Mouse (Mus musculus) Patski (cell line): ENCODE data around the gene Adtrp. TPM values are rescaled to one million over a fixed set of nuclear protein-coding genes. Genes with fewer than 3 reads are reported as not detected.

Experiments
- ATAC-seq: fragments of 100-300 bp; one replicate; pipeline ENCODE4 v1.8.0; 2021
- CTCF ChIA-PET: fragments of 350-600 bp; sonication (Branson Sonifier 250); formaldehyde crosslinking; loops from one replicate; lab custom pipeline; 2022; ENCODE audit warnings: inconsistent platforms; lab: Charles Lee
- POLR2A ChIA-PET: fragments of 350-600 bp; sonication (Branson Sonifier 250); formaldehyde crosslinking; loops from one replicate; lab custom pipeline; 2022; ENCODE audit warnings: antibody characterized with exemption, inconsistent platforms; lab: Charles Lee
- DNase-seq: peaks from one replicate; pipeline ENCODE4 v3.0.0-alpha.2; 2011; ENCODE audit warnings: low read depth, low spot score
- H3K27me3 ChIP-seq: fragments of 371-371 bp; one replicate; pipeline ENCODE4 v1.5.1; 2021
- CTCF ChIP-seq: fragments of 100-300 bp; IDR thresholded peaks from one replicate; pipeline ENCODE4 v1.5.1; 2021
- in situ Hi-C: fragments of 300-500 bp; cut with MboI; formaldehyde crosslinking; loops from 3 replicates; pipeline ENCODE4 v1.11.1; 2018; ENCODE audit warnings: low pct_unique_long_range_greater_than_20kb, mixed read lengths
- polyA plus RNA-seq: library from polyadenylated mRNA; unstranded; gene quantifications from one replicate; pipeline ENCODE4 v1.2.3, GENCODE M21; 2021

Adtrp gene
- polyA plus RNA-seq, result not detected

DNA sequence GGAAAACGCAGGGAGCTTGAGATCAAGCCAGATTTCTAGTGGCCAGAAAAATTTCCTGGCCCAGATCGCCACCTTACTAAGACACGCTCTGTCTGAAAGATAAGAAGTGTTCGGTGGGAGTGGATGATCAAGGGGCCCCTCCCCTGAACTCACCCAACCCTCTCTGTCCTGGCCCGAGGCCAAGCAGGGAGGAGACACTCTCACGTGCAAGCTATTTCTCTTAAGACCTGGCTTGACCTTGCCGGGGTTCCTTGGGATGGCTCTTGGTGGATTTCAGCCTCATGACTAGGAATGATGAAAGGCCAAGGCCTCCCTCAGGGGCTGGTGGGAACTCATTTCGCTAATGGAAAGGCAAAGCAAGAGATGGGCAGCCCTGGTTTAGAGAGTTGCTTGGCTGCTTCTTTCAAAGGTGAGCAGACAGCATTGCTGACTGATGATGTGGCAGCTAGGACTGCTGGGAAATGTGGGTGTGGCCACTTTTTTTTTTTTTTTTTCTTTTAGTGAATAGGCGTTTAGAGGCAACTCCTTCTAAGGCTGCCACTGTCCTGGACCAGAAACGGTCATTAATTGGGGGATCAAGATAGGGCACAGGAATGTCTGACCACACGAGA lies at the start of gene Adtrp:
Gene Adtrp, minus strand, starts transcription at position 169 of the 611 bp plus-strand sequence.
- no peak for DNase-seq
- ATAC-seq, result no peak
- ChIA-PET CTCF (no interaction called here), POLR2A (no interaction called here)
- in situ Hi-C loops, result no loop called here
- H3K27me3 ChIP-seq, result no peaks in the 10 kb centered on the region
- TF ChIP-seq CTCF, result no peak

DNA sequence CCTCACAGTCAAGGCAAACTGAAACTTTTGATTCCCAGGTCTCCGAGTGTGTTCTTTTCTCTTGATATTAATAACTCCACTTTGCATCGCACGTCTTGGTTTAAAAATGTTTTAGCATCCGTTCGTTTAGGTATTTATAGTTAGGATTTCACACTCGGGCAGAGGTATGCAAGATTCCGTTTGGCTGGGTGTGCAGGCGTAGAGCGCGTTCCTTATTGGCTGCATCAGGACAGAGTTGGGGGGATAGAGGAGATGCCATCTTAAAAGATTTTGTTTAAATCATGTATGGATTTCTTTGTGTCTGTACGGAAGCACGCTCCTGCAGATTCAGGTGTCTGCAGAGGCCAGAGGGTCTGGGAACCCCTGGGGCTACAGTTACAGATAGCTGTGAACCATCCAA lies 44.5 kb upstream of the Adtrp start:
- DNase-seq, result no peak
- no peak for ATAC-seq
- no peaks in the 10 kb centered on the region for H3K27me3 ChIP-seq
- ChIA-PET CTCF (no interaction called here), POLR2A (no interaction called here)
- in situ Hi-C loops, result no loop called here
- TF ChIP-seq CTCF, result no peak

DNA sequence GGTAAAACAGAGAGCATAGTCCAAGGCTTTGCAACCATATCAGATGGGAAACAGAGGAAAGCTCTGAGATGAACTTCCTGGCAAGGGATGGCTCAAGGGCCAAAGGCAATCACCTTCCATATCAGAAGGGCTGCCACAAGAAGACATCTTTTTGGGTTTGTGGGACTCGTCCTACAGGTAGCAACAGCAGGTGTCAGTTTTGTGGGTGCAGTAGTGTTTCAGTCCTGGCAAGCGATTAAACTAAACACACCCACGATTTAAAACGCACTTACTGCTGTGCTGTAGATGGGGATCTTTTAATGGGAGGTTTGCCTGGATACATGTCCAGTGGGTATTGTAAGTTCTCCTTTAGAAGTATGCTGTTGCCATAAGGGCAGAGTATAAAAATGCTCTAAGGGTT lies 43.1 kb upstream of the Adtrp start:
- no peak for ATAC-seq
- in situ Hi-C loops, result no loop called here
- no peak for DNase-seq
- H3K27me3 ChIP-seq, result no peaks in the 10 kb centered on the region
- no peak for TF ChIP-seq CTCF
- ChIA-PET CTCF (no interaction called here), POLR2A (no interaction called here)

DNA sequence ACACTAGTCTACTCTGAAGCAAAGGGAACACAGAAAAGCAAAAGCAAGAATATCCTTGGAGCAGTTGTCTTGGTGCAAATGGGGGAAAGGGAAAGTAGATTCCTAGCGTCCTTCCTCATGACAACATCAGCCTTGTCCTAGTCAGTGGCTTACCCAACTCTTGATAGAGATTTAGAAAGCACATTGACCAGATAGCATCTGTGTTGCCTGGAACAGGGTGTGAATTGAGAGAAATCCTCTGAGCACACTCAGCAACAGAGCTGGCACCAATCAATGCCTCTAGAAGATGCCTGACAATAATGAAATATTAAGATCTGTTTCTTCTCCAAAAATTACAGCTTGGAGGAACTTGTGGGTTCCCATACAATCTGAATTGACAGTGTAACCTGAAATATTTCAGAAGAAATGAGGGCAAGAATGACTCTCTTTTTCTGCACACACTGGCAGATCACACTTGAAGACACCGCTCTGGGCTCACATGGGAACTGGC lies 42.7 kb upstream of the Adtrp start:
- CTCF ChIA-PET, result no interaction called here
- no peak for DNase-seq
- H3K27me3 ChIP-seq, result no peaks in the 10 kb centered on the region
- POLR2A ChIA-PET, result no interaction called here
- in situ Hi-C loops, result no loop called here
- TF ChIP-seq CTCF, result no peak
- ATAC-seq, result no peak

DNA sequence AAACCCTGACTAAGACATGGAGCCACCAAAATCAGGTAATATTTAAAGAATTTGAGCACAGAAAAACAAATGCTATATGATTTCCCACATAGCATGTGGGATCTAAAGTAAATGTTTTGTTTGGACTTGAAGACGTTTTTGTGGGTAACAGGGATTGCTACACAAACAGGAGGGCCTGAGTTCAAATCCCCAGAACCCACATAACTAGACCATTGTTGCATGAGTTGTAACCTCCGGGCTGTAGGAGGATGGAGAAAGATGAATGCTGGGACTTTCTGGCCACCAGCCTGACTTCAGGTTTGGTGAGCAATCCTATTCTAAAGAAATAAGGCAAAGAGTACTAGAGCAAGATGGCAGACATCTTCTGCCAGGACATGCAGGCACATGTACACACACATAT lies 41.2 kb upstream of the Adtrp start:
- DNase-seq, result no peak
- ChIA-PET CTCF (no interaction called here), POLR2A (no interaction called here)
- no peaks in the 10 kb centered on the region for H3K27me3 ChIP-seq
- no peak for ATAC-seq
- in situ Hi-C loops, result no loop called here
- no peak for TF ChIP-seq CTCF

DNA sequence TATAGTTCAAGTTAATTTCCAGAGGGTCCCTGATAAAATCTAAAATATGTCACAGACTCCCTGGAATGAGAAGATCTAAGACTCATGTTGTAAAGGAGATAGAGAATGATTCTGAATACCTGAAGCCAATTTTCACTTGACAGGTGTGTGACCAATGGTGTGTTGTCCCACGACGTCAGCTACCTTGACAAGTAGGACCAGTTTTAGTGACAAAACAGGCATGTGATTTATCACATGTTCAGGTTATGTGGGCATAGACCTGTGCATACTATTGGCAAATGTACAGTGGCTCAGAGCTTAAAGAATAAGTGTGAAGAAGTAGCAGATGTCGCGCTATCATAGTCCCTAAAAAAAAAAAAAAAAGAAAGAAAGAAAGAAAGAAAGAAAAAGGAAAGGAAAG lies 38.6 kb upstream of the Adtrp start:
- CTCF ChIA-PET, result interaction anchor here (0.8 kb wide), 1 partner anchor 12 kb away, joined by 3 read pairs; no protein-coding TSS in a partner anchor
- no peak for TF ChIP-seq CTCF
- no peak for DNase-seq
- no peak for ATAC-seq
- POLR2A ChIA-PET, result no interaction called here
- H3K27me3 ChIP-seq, result no peaks in the 10 kb centered on the region
- in situ Hi-C loops, result no loop called here

DNA sequence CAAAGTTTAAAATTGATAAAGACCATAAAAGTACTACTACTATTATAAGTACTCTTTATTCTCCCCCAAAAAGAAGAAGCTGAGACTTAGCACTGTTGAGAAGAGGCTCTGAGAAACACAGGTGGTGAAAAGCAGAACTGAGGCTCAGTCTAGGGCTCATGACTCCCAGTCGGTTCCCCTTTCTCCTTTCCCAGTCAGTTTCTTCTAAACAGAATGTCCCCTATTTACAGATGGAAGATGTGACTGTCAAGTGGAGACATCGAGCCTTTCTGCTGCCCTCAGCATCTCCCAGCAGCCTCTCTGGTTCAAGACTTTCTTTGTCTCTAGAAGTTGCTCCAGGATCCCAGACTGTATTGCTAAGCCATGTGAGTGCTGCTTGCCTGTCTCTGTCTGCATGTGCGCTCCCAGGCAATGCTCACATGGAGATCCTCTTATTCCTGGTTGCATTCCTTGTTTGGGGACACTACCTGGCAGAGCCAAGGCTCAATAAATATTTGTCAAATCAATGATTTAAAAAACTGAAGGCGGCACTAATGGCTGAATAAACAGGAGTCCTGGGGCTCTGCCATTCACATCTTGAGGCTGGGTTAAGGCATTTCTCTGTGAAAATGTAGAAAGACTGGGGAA lies 36.3 kb upstream of the Adtrp start:
- in situ Hi-C loops, result no loop called here

DNA sequence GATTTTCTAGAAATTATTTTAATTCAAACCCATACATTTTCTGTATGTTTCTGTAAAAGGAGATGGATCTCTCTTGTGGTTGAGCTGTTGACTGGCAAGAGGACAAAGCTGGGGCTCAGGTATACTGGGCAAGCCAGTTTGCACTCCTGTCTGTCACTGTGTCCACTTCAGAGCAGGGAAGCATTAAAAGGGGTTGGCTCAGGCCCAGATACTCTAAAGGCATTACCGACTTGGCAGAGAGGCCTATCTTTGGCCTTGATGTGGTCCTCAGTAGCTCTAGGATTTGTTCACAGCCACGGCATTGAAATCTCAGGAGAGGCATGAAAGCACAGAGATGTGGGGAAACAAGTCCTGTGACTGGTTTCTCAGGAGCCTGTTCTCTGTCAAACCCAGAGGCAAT lies 33.7 kb upstream of the Adtrp start:
- in situ Hi-C loops, result no loop called here
- TF ChIP-seq CTCF, result no peak
- CTCF ChIA-PET, result no interaction called here
- POLR2A ChIA-PET, result no interaction called here
- no peak for DNase-seq
- no peak for ATAC-seq
- no peaks in the 10 kb centered on the region for H3K27me3 ChIP-seq

More for the DNA sequence above, 36.3 kb upstream of the Adtrp start:
- ATAC-seq (no peak), DNase-seq (no peak)
- TF ChIP-seq CTCF, result no peak
- POLR2A ChIA-PET, result no interaction called here
- CTCF ChIA-PET, result no interaction called here
- H3K27me3 ChIP-seq, result no peaks in the 10 kb centered on the region

DNA sequence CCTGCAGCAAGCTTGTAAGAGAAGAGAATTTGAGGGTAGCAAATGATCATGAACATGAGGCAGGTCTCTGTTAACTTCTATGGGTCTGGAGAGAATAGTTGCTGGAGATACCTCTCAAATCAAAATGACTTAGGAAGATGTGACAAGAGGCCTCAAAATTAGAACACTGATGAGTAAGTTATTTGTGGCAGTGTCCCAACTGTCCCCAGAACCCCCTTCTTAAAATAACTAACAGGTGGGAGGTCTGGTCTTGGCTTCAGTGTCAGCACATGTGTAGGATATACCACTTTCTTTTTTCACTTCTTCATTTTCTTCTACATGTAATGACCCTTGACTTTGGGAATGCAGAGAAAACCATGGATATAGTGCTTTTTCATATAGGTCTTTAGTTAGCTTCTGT lies 33.0 kb upstream of the Adtrp start:
- POLR2A ChIA-PET, result no interaction called here
- no peak for ATAC-seq
- DNase-seq, result no peak
- in situ Hi-C loops, result no loop called here
- CTCF ChIA-PET, result interaction anchor here (1.0 kb wide), 1 partner anchor 13 kb away, joined by 3 read pairs; no protein-coding TSS in a partner anchor
- no peaks in the 10 kb centered on the region for H3K27me3 ChIP-seq
- no peak for TF ChIP-seq CTCF

DNA sequence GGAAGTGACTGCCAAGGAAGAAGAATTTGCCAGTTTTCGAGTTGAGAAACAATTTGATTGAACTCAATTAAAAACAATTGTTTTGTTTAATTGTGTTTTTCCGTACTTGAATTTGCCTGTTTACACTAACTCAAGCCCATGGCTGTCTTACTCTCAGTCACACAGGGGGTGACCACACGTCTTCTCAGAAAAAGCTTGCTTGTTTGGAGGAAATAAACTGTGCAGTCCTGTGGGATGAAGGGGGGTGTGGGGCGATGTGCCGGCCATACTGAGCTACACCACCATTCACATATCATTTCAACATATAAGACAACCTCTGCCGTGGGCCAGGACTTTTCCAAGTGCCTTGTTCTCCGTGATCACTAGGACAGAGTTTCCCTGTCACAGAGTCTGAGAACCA lies 25.2 kb upstream of the Adtrp start:
- no peak for DNase-seq

DNA sequence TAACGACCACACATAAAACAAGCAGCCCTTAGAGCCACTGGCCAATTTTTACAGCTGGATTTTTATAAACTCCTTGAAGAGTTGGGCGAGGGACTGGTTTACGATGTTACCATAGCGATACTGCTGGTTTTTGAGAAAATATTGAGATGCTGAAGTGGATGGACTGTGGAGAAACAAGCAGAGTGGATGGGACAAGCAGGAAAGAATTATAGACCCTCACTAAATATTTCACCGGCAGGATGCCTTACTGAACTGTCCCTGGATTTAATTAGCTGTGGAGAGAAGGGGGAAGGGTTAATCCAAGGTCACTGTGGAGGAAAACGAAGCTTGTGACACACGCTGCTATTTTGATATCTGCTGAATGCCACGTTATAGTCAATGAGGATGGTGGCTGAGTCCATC lies 24.7 kb upstream of the Adtrp start:
- in situ Hi-C loops, result no loop called here
- DNase-seq, result no peak
- ChIA-PET CTCF (no interaction called here), POLR2A (no interaction called here)
- no peaks in the 10 kb centered on the region for H3K27me3 ChIP-seq
- ATAC-seq, result no peak
- no peak for TF ChIP-seq CTCF

More for the DNA sequence above, 25.2 kb upstream of the Adtrp start:
- no peak for TF ChIP-seq CTCF
- no peak for ATAC-seq
- no peaks in the 10 kb centered on the region for H3K27me3 ChIP-seq
- POLR2A ChIA-PET, result no interaction called here
- in situ Hi-C loops, result no loop called here
- CTCF ChIA-PET, result no interaction called here
